Mouse (Mus musculus) mature B cell (primary cell): Measurements from ENCODE around the gene Cxcl13.
"Not testable (repeated sequence)": the region's sequence is repeated elsewhere in the genome, so short reads cannot be mapped to it uniquely, and the experiment has no call there.

Source experiments
- in situ Hi-C: fragments of 300-500 bp; cut with MboI; formaldehyde crosslinking; loops from 2 replicates; pipeline ENCODE4 v1.14.3; 2019

Gene Cxcl13

DNA sequence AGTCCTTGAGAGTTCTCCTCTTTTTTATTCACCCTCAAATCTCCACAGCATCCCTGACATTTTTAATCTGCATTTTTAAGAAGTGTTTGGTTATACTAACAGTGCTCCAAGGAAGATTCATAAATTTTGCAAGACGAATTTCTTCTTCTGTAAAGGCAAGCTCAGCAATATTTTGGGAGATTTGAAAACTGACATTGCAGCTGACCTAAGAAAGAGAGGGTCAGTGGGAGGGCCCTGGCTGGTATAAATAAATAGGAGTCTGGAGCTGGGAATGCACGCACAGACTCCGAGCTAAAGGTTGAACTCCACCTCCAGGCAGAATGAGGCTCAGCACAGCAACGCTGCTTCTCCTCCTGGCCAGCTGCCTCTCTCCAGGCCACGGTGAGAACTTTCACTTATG lies at the start of gene Cxcl13:
Gene Cxcl13, plus strand, starts transcription at position 301 of the 400 bp plus-strand sequence.
- in situ Hi-C loops: no loop called here

DNA sequence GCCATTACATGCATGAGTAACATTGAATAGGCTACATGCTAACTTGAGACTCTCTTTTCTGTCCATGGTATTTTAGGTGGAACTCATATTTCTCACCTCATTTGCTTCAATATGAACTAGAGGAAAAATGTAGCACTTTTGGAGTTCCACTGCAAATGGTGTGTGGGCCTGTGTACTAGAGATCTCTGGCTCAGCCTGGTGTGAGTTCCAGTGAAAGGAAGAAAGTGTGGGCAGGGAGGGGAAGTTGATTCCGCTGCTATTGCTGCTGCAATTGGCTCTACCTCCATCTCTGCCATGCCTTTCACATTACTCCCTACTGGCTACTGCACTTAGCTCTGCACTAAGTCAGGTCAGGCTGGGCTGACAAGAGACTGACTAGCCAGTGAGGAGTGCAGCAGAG lies 45.7 kb upstream of the Cxcl13 start:
- in situ Hi-C loops: no loop called here

DNA sequence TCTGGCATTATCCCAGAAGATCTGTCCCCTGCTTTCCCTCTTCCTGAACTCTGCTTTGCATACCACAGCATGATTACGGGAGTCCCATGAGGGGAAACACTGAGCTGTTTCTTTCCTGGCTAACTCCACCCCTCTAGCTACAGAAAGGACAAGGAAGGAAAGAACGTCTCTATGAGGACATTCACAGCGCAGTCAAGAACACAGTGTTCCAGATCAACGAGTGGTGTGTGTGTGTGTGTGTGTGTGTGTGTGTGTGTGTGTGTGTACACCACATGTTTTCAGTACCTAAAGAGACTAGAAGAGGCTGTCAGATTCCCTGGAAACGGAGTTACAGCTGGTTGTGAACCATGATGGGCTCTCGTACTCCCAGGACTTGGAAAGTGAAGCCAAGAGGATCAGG lies 38.3 kb upstream of the Cxcl13 start:
- in situ Hi-C loops: no loop called here

DNA sequence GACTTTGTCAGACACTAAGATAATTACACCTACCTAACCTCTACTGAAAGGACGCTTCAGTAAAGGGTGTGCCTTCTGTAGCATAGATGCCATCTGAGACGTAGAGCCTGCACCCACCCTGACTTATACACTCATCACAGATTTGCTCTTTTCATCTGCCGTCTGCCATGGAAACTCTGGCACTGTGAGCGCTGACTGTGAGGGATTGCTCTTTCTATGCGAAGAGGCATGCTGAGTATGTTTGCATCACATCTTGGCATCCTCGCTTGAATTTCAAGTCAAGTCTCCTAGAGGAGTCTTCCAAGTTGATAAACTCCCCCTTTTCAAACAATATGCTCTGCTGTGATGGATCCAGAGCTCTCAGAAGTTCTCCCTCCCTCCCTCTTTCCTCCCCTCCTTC lies 32.7 kb upstream of the Cxcl13 start:
- in situ Hi-C loops: no loop called here

DNA sequence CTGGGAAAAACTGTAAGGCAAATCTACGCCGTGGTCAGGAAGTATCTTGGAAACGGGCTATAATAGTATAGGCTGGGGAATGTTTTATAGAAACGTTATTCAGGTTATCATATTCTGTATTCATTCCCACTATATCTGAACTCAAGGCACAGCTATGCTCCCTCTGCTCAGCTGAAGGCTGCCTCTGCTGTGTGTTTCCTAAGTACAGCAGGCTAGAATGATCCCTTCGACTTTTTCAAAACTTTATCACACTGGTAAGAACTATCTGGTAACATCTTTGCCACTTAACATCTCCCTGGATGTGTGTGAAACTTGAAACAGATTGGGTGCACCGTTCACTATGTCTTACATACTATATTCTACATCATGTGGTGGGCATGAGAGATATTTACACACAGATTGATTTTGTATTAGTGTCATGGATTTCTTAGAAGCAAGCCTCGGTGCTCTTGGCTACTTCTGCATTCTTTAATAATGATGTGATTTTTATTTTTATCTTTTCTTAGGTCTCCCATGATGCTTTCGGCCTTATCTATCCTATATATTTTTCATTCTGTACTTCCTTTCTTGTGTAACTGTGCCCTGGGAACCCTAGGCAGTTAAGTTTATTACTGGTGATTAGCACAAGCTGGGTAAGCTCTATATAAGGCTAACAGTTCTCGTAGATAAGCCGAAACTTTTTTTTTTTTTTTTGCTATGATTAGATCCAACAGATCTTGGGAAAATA lies 31.4 kb upstream of the Cxcl13 start:
- in situ Hi-C loops: no loop called here

DNA sequence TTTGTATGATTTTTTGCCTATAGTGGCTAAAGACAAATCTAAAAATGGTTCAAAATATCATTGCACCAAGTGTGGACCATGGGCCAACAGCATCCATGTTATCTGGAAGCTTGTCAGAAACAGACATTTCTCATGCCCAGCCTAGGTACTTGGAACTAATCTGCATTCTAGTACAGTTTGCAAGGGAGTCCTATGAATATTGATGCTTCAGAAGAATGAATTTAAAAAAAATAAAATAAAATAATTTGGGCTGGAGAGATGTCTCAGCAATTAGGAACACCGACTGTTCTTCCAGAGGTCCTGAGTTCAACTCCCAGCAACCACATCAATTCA lies 30.9 kb upstream of the Cxcl13 start:
- in situ Hi-C loops: no loop called here

DNA sequence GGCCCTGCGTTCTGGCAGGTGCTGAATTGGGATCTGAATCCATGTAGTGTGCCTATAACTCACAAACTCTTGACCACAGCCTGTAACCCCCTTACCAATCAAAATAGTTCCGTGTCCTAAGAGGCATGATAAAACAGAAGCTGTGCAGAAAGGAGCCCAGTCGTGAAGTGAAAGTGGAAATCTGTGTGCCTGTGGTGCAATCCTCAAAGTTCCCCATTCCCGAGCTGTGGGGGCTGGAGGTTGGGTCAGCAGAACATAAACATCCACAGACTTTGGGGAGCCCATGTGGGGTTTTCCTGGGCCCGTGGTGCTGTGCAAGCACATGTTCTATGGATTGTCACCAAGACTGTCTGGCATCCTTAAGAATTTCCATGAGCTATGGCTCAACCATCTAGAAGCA lies 21.7 kb upstream of the Cxcl13 start:
- in situ Hi-C loops: no loop called here

DNA sequence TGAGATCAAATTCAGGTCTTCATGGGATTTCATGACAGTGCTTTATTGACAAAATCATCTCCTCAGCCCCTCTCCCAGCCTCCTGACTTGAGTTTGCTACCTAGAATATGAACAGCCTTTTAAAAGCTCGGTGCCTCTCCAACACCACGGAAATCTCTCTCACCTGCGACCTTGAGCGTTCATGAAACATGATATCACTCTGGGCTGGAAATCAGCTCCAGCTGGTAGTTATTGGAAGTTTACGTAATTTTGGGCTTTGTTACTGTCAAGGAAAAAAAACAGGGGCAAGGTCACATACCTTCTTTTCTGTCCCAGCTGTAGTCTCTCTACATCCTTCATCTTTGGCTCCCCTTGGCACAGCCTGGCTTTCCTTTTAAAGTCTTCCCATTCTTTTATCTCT lies 20.7 kb upstream of the Cxcl13 start:
- in situ Hi-C loops: no loop called here

DNA sequence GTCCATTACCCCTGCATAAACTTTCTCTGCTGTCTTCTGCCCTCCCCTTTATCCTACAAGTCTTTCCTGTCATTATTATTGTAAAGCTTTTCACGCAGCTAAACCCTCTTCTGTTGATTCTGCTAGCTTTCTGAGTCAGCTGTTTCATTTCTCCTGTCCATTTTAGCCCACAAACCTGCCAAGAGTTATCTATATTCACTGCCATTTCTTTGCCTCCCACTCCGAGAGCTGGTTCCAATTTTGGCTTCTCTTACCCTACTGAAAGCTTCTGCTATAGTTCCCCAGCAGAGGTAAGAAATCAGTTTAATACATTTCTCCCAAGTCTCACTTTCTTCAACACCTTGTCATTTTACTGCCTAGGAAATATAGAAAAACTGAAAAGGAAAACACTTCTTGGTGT lies 19.6 kb upstream of the Cxcl13 start:
- in situ Hi-C loops: no loop called here

DNA sequence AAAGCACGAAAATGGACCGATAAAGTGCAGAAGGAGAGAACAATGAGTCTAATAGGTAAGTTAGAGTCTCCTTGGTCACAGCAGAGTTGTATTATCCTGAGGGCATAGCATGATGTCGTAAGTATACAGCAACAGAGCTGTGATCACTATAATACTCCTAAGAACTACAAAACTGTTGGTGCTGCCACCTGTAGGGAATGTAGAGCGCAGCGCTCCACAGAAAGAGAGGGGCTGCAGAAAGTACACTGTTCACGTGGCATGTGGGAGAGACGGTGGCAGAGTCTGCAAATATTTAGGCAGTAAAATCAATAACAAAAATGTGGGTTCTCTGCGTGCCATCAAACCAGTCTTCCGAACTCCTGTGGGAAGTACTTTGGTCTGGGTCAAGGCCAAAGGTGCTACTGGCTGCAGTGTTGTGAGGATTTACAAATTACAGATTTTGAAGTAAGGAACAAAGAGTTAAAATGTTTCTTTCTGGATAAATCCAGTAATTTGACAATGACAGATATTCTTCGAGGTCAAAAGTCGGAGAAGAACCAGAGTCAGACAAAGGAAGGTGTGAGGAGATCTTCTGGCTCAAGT lies 18.6 kb upstream of the Cxcl13 start:
- in situ Hi-C loops: no loop called here

DNA sequence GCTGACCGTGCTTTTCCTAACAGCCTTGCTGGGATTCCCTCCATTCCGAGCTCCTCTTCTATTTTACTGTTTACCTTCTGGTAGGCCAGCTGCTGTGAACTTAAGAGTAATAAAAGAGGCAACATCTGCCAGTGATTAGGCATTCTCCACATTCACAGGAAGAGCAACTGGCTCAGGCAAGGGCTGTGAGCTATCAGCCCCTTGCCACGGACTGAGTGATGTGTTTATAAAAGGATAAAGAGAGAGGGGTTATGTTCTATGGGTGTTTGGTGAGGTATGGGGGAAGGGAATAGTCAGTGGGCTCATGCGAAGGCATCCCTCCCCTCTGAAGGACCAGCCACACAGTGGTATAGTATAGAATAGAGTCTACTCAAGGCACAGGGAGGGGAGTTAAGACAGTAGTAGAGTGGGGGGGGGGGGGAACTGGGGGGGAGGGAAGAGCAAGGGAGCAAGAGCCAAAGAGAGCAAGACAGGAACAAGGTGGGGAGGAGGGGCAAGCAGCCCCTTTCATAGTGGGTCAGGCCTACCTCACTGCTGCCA lies 16.0 kb upstream of the Cxcl13 start:
- in situ Hi-C loops: no loop called here

DNA sequence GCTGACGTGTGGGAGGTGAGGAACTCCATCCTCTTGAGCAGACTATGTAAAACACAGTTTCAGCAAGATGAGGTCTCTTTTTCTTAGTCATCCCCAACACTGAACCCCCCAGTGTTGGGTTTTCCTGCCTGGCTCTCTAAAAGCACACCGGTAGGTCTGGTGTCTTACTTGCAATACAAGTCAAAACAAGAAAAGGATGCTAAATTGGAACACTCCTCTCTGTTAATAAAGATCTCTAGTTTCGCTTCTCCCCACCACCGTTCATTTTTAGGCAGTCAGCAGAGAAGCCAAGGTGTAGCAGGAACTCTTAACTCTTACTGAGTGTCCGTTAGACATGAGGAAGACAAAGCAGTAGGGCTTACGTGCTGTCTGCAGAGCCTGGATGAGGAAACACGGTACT lies 15.2 kb upstream of the Cxcl13 start:
- in situ Hi-C loops: no loop called here

DNA sequence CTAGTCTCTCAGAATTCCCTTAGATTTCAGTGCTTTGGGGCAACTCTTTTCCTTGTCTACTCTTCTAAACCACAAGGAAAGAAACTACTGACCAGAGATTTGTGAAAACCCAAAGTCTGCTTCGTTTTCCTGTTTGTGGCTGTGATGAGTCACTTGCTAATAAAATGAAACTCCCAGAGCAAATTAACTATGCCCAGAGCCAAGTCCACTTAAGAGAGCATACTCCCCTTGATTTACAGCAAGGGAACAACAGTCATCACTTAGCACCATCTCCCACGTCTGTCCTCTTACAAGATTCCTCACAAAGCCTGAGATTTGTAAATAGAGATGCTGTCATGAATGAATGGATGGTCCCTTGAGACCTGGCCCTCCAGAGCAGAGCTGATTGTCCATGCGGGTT lies 11.6 kb upstream of the Cxcl13 start:
- in situ Hi-C loops: no loop called here

DNA sequence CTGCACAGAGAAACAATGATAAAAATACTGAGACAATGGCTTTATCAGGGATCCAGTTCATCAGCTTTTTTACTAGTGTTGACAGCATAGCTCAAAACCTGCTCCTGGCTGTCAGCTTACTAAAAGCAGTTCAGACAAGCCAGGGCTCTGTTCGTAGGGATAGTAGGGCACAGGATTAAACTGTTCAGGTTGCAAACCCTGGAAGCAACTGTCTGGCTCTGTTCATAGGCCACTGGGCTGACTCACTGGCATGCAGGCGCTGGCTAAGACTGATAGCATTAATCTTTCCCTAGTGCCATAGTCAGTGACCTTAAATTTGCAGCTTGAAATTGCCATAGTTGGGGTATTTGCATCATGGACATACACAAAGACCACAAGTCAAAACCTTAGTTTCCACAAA lies 10.4 kb upstream of the Cxcl13 start:
- in situ Hi-C loops: no loop called here

DNA sequence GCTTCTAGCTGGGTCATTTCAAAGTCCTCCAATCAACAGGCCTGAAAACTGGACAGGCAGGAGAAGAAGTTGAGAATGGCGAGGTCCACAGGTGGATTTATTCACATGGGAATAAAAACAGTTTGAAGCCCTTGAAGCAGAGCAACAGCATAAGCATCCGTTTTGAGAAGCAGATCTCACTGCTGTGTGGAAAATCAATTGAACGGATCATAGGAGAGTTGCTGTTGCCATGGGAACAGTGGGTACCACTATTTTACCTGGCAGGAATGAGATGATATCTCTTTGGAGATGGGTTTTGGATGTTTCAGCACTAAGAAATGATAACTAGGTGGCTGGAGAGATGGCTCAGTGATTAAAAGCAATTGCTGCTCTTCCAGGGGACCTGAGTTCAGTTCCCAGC lies 8.1 kb upstream of the Cxcl13 start:
- in situ Hi-C loops: no loop called here

DNA sequence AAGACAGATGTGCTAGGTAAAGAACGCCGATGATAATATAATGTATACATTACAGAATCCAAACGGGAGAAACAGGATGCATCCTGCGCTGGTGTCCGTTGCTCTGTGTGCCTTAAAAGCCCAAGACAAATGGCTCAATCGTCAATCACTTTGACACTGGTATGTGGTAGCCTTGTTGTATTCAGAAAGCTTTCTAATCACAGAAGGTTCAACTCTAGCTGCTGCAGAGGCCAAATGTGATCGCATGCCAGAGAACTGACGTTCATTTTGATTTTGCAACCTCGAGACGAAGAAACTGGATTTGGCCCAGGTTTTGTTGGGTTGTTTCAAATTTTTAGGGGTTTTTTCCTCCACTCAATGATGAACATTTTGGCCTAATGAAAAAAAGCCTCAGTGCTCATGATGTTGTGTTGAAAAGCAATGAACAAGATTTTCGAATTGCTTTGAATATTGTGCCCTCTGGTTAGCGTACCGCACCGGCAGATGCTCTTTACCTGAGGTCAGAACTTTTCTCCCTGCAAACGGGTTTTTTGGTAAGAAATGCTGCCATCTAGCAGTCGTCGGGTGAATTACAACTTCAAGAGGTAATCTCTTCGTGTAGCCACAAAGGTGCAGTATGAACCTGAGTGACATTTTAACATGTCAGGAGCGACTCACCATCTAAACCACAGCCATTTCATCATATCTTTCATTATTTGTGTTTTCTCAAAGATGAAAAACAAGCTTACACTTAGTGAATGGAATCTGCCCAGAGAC lies 6.6 kb upstream of the Cxcl13 start:
- in situ Hi-C loops: no loop called here

DNA sequence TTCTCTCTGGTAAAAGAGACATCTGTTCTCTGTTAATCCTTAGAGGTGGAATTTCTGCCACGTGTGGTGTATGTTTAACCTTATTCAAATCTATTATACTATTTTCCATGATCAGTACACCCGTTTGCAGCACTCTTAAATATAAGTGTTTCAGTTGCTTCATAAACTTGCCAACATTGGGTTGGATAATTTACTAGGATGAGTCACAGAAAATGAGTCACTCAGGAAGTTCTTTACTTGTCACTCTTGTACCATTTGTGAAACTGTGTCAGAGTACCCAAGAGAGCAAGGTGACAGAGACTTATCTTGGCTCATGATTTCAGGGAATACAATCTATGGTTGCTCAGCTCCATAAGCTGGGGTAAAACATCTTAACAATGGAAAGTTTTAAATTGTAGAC lies 8.2 kb downstream of the Cxcl13 start:
- in situ Hi-C loops: no loop called here

DNA sequence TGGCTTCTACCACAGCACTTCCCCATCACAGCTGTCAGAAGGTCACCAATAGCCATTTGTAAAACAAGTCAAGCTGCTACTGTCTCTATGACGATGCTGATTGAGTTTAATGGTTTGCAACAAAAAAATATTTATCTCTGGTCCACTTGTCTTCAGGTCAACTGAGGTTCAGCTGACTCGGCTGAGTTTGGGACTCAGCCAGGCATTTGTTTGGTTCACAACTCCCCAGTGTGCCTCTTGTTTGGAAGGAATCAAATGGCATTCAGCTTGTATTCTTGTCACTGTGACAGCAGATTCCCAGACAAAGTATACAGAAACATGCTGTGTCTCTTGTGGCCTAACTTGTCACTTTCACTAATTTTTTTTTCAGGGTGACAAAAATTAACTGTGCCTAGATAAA lies 9.9 kb downstream of the Cxcl13 start:
- in situ Hi-C loops: no loop called here

DNA sequence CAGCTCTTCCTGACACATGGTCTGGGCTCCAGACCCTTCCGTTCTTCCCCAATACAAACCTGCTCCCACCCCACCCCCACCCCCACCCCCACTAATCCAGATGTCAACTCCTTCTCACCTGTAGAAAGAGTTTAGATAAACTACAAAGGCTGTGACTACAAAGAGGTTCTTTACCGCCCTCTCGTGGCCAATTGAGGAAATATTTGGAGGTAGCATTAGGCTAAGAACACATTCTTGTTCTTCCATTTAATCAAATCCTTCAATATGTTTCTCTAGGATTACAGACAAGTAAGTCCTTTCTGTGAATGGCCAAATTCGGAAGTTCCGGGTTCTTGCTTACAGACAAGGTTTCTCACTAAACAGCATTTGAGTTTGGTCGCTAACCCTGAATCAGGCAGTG lies 14.1 kb downstream of the Cxcl13 start:
- in situ Hi-C loops: no loop called here

DNA sequence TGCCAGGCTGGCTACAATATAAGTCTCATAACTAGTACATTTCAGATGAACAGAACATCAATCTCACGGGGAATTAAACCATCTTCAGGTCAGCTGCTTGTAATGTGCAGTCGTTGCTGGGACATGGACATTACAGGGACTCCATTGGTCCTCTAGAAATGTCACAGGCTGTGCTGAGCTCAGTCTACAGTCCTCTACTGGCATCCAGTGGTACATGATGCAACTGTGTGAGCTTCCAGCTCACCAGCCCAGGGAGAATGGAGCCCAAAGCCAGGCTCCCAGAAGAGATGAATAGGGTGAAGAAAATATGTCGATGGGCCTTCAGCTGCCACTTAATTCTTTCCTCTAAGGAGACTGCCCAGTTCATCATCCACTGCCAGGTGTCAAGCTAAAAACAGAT lies 15.5 kb downstream of the Cxcl13 start:
- in situ Hi-C loops: no loop called here

DNA sequence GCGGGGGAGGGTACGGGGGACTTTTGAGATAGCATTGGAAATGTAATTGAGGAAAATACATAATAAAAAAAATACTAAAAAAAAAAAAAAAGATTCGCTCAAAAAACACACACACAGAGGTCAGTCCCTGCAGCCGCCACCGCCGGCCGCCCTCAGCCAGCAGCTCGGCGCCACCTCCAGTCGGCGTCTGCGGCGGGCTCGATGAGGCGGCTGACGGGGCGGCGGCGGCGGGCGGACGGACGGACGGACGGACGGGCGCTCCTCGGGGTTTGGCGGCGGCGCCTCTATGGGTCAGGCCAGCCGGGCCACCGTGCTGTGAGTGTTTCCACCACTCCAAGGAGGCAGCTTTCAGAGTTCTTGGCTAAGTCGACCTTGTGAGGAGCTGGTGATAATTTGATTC lies 17.1 kb downstream of the Cxcl13 start:
- in situ Hi-C loops: not testable (repeated sequence)

DNA sequence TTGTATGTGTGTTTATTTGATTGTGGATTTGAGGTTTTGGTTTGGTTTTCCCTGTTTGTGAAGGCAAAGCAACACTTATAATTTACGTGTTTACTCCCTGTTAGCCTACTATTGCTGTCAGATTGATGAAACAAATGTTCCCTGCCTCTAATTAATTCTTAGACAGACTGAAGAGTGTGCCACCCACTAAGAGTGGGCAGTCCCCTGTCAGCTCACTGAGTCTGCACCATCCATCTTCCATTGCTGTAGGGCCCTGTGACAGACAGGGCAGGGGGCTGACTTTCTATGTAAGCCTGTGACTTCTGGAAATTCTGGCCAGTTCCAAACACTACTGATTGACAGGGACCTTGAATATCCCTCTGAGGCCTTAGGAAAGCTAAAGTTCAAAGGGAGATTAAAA lies 19.5 kb downstream of the Cxcl13 start:
- in situ Hi-C loops: no loop called here

DNA sequence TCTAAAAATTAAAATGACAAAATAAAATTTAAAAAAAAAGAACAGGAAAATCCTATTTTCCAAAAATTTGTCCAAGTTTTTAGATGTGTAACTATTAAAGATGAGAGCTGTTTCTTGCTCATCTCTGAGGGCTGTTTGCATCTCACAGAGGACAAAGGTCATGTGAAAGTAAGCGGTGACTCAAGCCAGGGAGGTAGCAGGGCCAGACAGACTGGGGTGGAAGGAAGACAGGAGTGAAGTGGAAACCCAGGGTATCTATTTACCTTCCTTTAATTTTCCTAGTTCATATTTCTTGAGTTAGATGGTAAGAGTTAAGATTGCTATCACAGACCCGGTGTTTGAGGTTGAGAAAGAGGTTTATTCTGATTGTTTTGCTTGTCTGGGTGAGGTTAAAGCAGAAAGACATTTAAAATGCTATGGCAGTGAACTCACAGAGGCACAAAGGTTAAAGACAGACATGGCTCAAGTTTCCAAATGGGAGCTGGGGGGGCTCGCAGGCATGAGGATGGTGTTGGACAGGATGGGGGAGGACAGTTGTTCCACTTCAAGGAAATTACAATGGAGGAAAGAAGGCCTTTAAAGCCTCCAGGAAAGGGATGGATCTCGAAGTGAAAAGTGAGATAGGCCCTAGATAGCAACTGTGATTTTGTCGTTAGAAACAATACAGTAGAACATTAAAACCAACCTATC lies 27.2 kb downstream of the Cxcl13 start:
- in situ Hi-C loops: no loop called here
